Mouse (Mus musculus) embryonic fibroblast, embryonic 13.5 days (primary cell): ENCODE measurements around the gene Nos2.

Experiments used
- CTCF ChIP-seq: IDR thresholded peaks from 2 replicates; pipeline ENCODE4 v1.5.1; 2011; ENCODE audit warnings: mild to moderate bottlenecking, control low read depth, low read length, moderate library complexity, borderline replicate concordance; ENCODE audit not compliant: insufficient read depth
- POLR2A ChIP-seq: IDR thresholded peaks from 2 replicates; pipeline ENCODE4 v1.6.1; 2011; ENCODE audit warnings: low read depth, mild to moderate bottlenecking, control low read depth, low read length, moderate library complexity

DNA sequence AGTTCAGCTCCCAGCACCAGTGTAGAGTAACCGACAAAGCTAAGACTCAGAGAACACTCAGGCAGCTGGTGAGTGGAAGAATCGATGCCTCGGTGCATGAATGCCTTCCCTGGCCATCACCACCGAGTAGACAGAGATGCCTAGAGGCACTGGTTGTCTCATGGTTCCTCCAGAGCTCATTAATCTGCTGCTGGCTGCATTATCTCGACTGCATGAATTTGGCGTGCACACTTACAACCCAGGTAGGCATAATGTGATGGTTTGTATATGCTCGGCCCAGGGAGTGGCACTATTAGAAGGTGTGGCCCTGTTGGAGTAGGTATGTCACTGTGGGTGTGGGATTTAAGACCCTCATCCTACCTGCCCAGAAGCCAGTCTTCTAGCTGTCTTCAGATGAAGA, 88.3 kb downstream of the Nos2 start:
- TF ChIP-seq CTCF, result no peak
- TF ChIP-seq POLR2A, result no peak
